Mouse (Mus musculus) liver, embryonic 12.5 days (tissue): ENCODE measurements at regions not wholly inside any gene's neighbourhood (a gene's known extent, or its start where the extent isn't known, plus 50 kb on each side); places are given as distances from the start of the nearest gene placed in this dataset.
A peak's percentile ranks its signal among the peaks of the same experiment; 100 is the strongest.

Experiments used
- ATAC-seq: fragments of 200-750 bp; cut with Nextera tagmentation; 2 replicates; pipeline ENCODE4 v1.8.0; 2017; ENCODE audit warnings: moderate number of reproducible peaks, mild to moderate bottlenecking, moderate library complexity
- H3K27ac ChIP-seq: fragments of 300-500 bp; sonication (generic); 2 replicates; pipeline ENCODE4 v1.5.1; 2016; ENCODE audit warnings: mild to moderate bottlenecking
- H3K27me3 ChIP-seq: fragments of 300-500 bp; sonication (generic); replicated peaks from 2 replicates; pipeline ENCODE4 v1.6.1; 2016; ENCODE audit warnings: mild to moderate bottlenecking, moderate library complexity
- H3K36me3 ChIP-seq: fragments of 300-500 bp; sonication (generic); 2 replicates; pipeline ENCODE4 v1.6.1; 2016; ENCODE audit warnings: mild to moderate bottlenecking, moderate library complexity
- H3K4me1 ChIP-seq: fragments of 300-500 bp; sonication (generic); 2 replicates; pipeline ENCODE4 v1.6.1; 2016
- H3K4me2 ChIP-seq: fragments of 300-500 bp; sonication (generic); 2 replicates; pipeline ENCODE4 v1.6.1; 2016; ENCODE audit warnings: mild to moderate bottlenecking, moderate library complexity
- H3K4me3 ChIP-seq: fragments of 300-500 bp; sonication (generic); 2 replicates; pipeline ENCODE4 v1.5.1; 2016; ENCODE audit warnings: mild to moderate bottlenecking, moderate library complexity
- H3K9ac ChIP-seq: fragments of 300-500 bp; sonication (generic); 2 replicates; pipeline ENCODE4 v1.6.1; 2016; ENCODE audit warnings: mild to moderate bottlenecking, moderate library complexity
- H3K9me3 ChIP-seq: fragments of 300-500 bp; sonication (generic); replicated peaks from 2 replicates; pipeline ENCODE4 v1.6.1; 2016; ENCODE audit warnings: mild to moderate bottlenecking, moderate library complexity
- WGBS: fragments of 180-500 bp; shearing (Covaris S2); methylation state at CpG from one replicate; pipeline ENCODE4 v1.1.7; 2016; ENCODE audit not compliant: insufficient replicate concordance; 5-methylcytosine and 5-hydroxymethylcytosine counted together

DNA sequence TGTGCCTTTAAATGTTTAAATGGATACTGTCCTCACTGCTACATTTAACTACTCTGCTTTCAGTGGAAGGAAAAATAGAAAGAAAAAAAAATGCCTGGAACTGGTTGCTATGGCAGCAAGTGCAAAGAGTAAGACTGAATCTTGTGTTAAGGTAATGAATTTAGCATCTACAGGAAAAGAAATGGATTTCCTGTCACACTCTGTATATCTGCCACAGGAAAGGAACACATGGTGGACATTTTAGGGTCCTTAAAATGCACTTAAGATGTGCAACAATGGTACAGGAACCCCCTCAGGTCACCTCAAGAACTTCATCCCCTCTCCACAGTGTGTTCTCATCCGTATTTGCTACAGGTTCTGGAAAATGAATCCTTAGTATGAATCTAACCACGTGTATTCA lies 248.4 kb downstream of the Rfpl4b start:
- WGBS = 45% methylated on average over 2 of the region's 2 CpGs
- H3K4me3 ChIP-seq = no peak overlapping the region
- no peak overlapping the region for H3K27ac ChIP-seq
- H3K36me3 ChIP-seq = no peaks in the 10 kb centered on the region
- H3K9me3 ChIP-seq = no peaks in the 10 kb centered on the region
- H3K27me3 ChIP-seq = no peaks in the 10 kb centered on the region
- H3K4me1 ChIP-seq = no peaks in the 10 kb centered on the region
- no peak for ATAC-seq
- H3K4me2 ChIP-seq = no peak overlapping the region
- no peak overlapping the region for H3K9ac ChIP-seq

DNA sequence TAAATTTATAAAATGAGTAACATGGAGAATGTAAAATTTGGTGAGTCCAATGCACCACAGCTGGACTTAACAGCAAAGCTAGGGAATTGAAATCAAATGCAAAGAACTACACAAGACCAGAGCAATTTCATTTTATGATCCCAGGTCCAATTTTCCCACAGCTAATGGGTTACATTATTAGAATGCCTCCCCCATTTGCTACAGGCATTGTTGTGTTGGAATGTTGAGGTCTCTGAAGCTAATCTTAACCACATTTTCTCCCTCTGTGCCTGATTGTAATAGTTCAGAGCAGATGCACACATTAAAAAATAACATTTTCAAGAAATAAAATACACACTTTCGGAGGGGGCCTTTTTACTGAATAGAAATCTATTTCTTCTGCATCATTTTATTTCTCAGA lies 254.3 kb downstream of the Rfpl4b start:
- no peak overlapping the region for H3K9ac ChIP-seq
- 65% methylated on average over 1 of the region's 1 CpGs for WGBS
- H3K4me3 ChIP-seq = no peak overlapping the region
- H3K27ac ChIP-seq = no peak overlapping the region
- no peaks in the 10 kb centered on the region for H3K36me3 ChIP-seq
- H3K4me1 ChIP-seq = no peaks in the 10 kb centered on the region
- H3K9me3 ChIP-seq = no peaks in the 10 kb centered on the region
- no peak overlapping the region for H3K4me2 ChIP-seq
- H3K27me3 ChIP-seq = no peaks in the 10 kb centered on the region
- no peak for ATAC-seq

DNA sequence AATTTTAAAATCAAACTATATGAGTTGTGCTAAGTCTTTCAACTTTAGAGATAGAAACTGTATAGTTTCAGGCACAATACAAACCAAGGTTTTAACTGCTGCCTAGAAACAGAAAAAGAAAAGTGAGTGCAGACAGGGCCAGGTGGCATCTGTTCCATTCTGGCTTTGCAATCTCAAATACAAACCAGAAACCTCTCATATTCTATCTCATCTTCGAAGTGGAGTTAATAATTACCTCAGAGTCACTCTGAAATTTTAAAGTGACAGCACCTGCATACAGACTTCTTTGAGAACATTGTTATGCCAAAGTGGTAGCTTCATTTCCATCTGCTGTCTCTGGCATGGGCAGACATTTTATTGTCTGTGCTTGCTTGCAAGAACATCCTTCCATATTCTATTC lies 255.2 kb downstream of the Rfpl4b start:
- no peak overlapping the region for H3K4me3 ChIP-seq
- 37% methylated on average over 1 of the region's 1 CpGs for WGBS
- H3K36me3 ChIP-seq = no peaks in the 10 kb centered on the region
- no peak overlapping the region for H3K27ac ChIP-seq
- H3K4me2 ChIP-seq = no peak overlapping the region
- H3K9ac ChIP-seq = no peak overlapping the region
- H3K9me3 ChIP-seq = no peaks in the 10 kb centered on the region
- no peaks in the 10 kb centered on the region for H3K27me3 ChIP-seq
- no peaks in the 10 kb centered on the region for H3K4me1 ChIP-seq
- ATAC-seq = no peak

DNA sequence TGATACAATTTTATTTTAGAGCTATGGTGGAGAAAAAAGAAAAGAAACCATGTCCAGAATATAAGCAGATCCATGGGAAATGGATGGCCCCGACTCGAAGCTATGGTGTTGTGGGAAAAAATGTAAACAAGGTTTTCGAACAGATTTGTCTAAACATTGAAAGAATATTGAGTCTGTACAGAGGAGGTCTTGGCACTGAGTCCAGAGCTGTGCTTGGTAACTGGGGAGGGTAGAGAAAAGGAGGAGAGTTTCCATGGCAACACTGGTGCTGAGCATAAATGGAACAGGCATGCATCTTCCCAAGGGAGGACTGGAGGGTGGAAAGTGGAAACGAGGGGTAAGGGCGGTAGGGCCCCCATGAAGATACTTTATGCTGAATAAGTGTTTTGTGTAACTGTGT lies 266.5 kb downstream of the Rfpl4b start:
- Histone ChIP-seq H3K27me3 (no peaks in the 10 kb centered on the region), H3K9me3 (no peaks in the 10 kb centered on the region), H3K27ac (no peak overlapping the region), H3K4me1 (no peaks in the 10 kb centered on the region), H3K36me3 (no peaks in the 10 kb centered on the region), H3K4me2 (no peak overlapping the region), H3K9ac (no peak overlapping the region), H3K4me3 (no peak overlapping the region)
- WGBS = 63% methylated on average over 5 of the region's 5 CpGs
- ATAC-seq = no peak

DNA sequence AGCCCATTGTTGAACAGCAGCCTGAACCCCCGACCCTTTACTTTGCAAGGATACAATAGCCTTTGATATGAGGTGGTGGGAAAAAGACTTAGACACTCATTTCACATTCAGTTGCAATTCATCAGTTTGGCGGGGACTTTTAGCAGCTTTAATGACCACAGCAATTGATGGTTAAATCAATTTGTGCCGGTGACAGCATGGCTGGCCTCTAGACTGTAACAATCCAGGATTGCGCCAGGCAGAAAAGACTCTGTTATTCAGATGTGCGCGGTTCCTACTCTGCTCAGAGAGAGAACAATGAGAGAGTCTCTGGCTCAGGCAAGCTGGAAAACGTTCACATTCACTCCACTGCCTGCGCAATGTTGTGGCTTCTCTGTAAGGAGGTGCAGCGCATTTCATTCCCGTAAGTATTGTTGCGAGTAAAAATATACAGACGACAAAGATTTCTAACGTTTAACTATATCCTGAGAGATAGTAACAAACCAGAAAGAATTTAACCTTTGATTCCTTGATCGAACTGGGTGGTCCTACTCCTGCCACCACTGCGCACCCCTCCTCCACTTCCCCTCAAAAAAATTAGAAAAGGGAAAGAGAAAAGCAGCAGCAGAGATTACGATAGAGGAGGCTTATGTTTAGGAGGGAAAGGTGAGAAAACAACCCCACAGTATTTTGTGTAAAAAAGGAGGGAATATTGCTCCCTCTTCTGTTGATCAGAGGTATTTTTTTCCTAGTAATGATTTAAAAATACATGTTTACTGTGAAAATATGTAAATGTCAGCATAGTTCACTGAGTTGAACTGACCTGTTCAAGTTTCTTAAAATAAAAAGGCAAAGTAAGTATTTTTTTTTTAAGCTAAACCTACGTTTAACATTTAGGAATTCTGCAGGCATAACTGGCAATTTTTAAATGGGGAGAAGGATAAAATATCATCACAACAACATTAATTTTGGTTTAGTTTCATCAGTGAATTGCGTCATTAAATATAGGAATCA lies 267.6 kb downstream of the Rfpl4b start:
- Histone ChIP-seq H3K36me3 (no peaks in the 10 kb centered on the region), H3K4me2 (peak overlapping the region; percentile 34), H3K27ac (no peak overlapping the region), H3K9ac (no peak overlapping the region), H3K27me3 (no peaks in the 10 kb centered on the region), H3K4me3 (no peak overlapping the region), H3K4me1 (no peaks in the 10 kb centered on the region), H3K9me3 (no peaks in the 10 kb centered on the region)
- WGBS = 26% methylated on average over 18 of the region's 18 CpGs
- no peak for ATAC-seq

DNA sequence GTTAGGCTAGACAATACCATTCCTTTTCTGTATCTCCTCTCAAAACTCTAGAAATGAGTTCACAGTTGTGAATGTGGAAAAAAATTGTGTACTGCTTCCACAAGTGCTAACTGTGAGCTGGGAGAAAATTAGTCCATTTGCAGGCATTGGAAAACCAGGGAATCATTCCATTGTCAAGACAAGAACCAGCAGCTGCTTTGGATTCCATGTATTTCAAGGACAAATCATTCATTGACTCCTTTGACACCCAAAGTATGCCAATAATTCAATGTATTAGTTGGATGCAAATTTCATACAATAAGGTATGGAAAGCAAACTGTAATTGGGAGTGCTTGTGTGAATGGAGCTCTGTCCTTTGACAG lies 268.3 kb downstream of the Rfpl4b start:
- no peak for ATAC-seq
- 0 out of 2 replicates have a peak overlapping the region, but pooled peaks have one; percentile 34 for H3K4me2 ChIP-seq
- H3K27ac ChIP-seq = no peak overlapping the region
- H3K9me3 ChIP-seq = no peaks in the 10 kb centered on the region
- H3K4me3 ChIP-seq = no peak overlapping the region
- H3K27me3 ChIP-seq = no peaks in the 10 kb centered on the region
- no peaks in the 10 kb centered on the region for H3K4me1 ChIP-seq
- no peak overlapping the region for H3K9ac ChIP-seq
- no peaks in the 10 kb centered on the region for H3K36me3 ChIP-seq

DNA sequence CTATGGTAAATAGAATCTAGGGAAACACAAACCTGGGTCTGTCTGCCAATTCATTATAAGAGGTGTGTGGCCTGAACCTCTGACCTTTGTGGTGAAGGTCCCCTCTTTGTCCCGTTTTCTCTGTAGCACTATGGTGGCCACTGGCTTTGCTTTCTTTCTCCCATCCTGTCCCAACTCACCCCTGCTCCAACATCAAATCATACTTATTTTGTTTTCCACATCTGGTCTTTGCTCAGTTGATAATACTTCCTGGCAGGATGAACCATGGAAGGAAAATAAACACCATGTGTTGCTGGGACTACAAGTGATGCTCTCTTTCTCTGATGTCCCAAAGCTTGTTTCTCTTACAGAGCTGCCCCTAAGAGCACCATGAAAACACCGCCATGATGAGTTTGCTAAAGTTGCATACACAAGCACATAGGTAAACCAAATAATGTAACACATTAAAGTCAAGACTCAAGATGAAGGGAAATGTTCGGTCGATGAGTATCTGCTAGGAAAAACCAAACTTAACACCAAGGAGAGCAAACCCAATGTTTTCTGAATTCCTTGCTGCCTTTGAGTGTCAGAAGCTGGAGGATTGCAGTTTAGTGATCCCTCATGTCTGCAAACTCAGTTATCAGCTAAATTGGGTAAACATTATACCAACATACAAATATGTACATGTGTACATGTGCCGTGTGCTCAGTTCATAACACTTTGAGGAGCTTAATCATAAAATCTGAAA lies 269.1 kb downstream of the Rfpl4b start:
- no peak overlapping the region for H3K27ac ChIP-seq
- H3K36me3 ChIP-seq = no peaks in the 10 kb centered on the region
- H3K4me2 ChIP-seq = no peak overlapping the region
- WGBS = 69% methylated on average over 5 of the region's 5 CpGs
- H3K4me1 ChIP-seq = no peaks in the 10 kb centered on the region
- no peak overlapping the region for H3K4me3 ChIP-seq
- no peak overlapping the region for H3K9ac ChIP-seq
- no peaks in the 10 kb centered on the region for H3K27me3 ChIP-seq
- no peaks in the 10 kb centered on the region for H3K9me3 ChIP-seq
- no peak for ATAC-seq

DNA sequence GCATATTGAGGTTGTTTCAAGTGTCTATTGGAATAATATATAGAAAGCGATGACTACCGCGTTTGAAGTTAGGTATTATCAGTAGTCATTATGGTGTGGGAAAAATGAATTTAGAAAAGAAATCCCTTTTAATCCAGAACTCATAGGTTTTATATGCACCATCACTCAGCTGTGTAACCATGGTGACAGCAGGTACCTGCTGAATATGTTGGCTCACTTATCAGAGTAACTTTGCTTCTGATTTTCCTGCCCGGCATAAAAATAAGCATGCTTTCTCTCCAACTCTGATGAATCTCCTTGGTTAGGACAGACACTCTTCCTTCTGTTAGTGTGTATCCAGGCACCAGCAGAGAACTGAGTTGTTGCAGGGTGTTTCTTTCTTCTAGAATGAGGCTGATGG lies 281.5 kb downstream of the Rfpl4b start:
- no peaks in the 10 kb centered on the region for H3K9me3 ChIP-seq
- no peak overlapping the region for H3K27ac ChIP-seq
- no peaks in the 10 kb centered on the region for H3K4me1 ChIP-seq
- no peak overlapping the region for H3K4me3 ChIP-seq
- ATAC-seq = no peak
- H3K4me2 ChIP-seq = no peak overlapping the region
- H3K9ac ChIP-seq = no peak overlapping the region
- H3K36me3 ChIP-seq = no peaks in the 10 kb centered on the region
- no peaks in the 10 kb centered on the region for H3K27me3 ChIP-seq
- 86% methylated on average over 4 of the region's 4 CpGs for WGBS

DNA sequence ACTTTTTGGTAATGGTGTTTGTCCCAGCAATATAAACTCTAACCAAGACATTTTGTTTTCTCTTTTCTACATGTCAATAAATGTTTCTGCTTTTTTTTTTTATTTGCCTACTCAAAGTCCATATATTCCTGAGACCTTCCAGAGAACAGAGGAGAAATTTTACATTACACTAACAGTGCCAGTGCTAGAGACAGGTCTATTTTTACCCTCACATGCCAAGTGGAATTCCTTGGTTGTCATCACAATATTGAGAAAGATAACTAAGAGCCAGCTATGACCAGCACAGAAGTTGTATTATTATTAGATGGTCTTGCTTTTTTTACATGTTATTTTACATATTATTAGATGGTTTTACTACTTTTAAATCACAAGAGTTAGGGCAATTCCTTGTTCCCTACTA lies 282.8 kb downstream of the Rfpl4b start:
- Histone ChIP-seq H3K36me3 (no peaks in the 10 kb centered on the region), H3K4me3 (no peak overlapping the region), H3K27ac (no peak overlapping the region), H3K4me2 (no peak overlapping the region), H3K4me1 (no peaks in the 10 kb centered on the region), H3K9me3 (no peaks in the 10 kb centered on the region), H3K9ac (no peak overlapping the region), H3K27me3 (no peaks in the 10 kb centered on the region)
- no peak for ATAC-seq

DNA sequence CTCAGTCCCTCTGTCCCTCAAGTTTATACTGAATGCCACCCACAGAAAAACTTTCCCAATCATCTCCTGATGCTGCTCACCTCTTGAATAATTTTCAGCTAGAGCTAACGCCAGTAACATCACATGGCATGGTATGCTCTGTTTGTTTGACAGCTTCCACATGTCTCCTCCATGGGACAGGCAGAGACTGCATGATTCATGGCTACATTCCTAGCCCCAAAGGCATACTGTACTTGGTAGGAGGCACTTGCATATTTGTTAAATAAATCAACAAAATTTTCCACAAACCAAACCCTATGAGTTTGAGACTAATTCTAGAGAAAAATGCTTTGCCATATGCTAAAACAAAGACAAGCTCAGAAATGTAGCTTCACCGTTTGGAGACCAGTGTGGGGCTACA lies 304.9 kb downstream of the Rfpl4b start:
- Histone ChIP-seq H3K9me3 (no peaks in the 10 kb centered on the region), H3K27ac (no peak overlapping the region), H3K4me1 (no peaks in the 10 kb centered on the region), H3K9ac (no peak overlapping the region), H3K4me2 (no peak overlapping the region), H3K36me3 (no peaks in the 10 kb centered on the region), H3K27me3 (no peaks in the 10 kb centered on the region), H3K4me3 (no peak overlapping the region)
- no peak for ATAC-seq
- 43% methylated on average over 2 of the region's 2 CpGs for whole genome bisulfite sequencing
